Mouse (Mus musculus): ENCODE results near the gene Smoc1. TPM values are rescaled to one million over a fixed set of nuclear protein-coding genes. Genes with fewer than 3 reads are reported as not detected.

Smoc1 gene
- 1.4 and 1.6 TPM in 2 replicates for polyA plus RNA-seq (2015; fragmentation: Nextera tagmentation; extraction: Ambion mirVana)

DNA sequence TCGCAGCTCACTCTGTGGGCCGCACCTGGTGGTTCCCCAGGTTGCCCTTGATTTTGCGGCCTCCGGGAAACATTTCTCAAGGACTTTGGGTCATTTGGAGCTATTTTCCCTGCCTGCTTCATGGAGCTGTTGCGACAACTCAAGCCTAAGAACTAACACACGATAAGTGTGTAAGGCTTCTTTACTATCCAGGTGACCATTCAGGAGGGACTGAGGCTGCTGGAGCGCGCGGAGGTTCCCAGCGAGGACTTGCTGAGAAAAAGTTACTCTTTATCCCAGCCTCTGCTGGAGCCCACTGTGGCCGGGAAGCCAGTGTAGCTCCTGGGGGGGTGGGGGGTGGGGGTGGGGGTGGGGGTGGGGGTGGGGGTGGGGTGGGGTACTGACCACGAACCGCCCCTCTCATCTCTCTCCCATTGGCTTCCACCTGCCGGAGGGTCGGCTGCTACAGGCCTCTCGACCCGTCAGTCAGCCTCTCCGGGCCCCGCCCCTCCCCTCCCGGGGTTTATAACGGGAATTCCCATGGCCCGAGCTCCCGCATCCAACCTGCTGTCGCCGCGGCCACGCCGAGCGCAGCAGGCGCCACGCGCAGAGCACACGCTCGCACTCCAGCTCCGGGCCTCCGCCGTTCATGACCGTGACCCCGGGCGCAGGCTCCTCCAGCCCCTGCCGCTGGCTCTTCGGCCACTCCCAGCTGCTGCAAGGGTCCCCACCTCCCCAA, at the start of gene Smoc1:
Gene Smoc1, plus strand, starts transcription at position 532 of the 718 bp plus-strand sequence.
- peak; percentile 66 for ATAC-seq (ENCODE audit: low read depth)
- 4% methylated on average over 33 of the region's 42 CpGs for WGBS
- Histone ChIP-seq H3K9me3 (ENCODE audit: control insufficient read depth, low read length) (no peaks in the 10 kb centered on the region), H3K27me3 (ENCODE audit: control insufficient read depth, insufficient read depth, low read depth, low read length) (peaks cover 44% of the 10 kb centered on the region), H3K4me2 (ENCODE audit: low read depth, low read length) (peak within 1 kb of the TSS; percentile 87), H3K36me3 (ENCODE audit: control insufficient read depth, insufficient read depth, low read length) (no peaks in the 10 kb centered on the region), H3K9ac (ENCODE audit: low read length) (peak within 1 kb of the TSS; percentile 24; the same call in 1 of the 2 replicates), H3K4me1 (replicated peaks; ENCODE audit: control insufficient read depth, insufficient read depth, low read length) (peaks cover 3% of the 10 kb centered on the region; the same call in 1 of the 2 replicates), H3K4me3 (ENCODE audit: low read length) (peak within 1 kb of the TSS; percentile 54), H3K27ac (ENCODE audit: low read length) (no peak within 1 kb of the TSS)

DNA sequence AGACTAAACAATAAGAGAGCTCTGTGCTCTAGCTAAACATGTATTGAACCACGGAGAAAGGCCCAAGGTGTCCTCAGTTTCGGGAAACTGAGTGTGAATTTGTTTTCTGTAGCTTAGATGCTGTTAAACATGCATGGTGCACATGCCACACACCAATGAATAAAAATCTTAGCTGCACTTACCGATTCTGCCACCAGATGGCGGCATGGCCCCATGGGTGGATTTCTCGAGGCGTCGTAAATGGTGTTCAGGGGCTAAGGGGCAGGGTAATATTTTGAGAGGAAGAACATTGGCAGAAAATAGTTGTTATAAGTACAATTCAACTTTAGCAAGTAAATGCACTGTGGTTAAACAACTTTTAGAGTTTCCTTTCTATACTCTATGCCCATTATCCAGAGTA, 44.3 kb upstream of the Smoc1 start:
- ATAC-seq (ENCODE audit: low read depth) = no peak
- Histone ChIP-seq H3K4me2 (ENCODE audit: low read depth, low read length) (no peak overlapping the region), H3K36me3 (ENCODE audit: control insufficient read depth, insufficient read depth, low read length) (no peaks in the 10 kb centered on the region), H3K4me1 (replicated peaks; ENCODE audit: control insufficient read depth, insufficient read depth, low read length) (no peaks in the 10 kb centered on the region), H3K27me3 (ENCODE audit: control insufficient read depth, insufficient read depth, low read depth, low read length) (no peaks in the 10 kb centered on the region), H3K9me3 (ENCODE audit: control insufficient read depth, low read length) (no peaks in the 10 kb centered on the region), H3K9ac (ENCODE audit: low read length) (no peak overlapping the region), H3K27ac (ENCODE audit: low read length) (no peak overlapping the region), H3K4me3 (ENCODE audit: low read length) (no peak overlapping the region)
- 1% methylated on average over 7 of the region's 7 CpGs for WGBS

DNA sequence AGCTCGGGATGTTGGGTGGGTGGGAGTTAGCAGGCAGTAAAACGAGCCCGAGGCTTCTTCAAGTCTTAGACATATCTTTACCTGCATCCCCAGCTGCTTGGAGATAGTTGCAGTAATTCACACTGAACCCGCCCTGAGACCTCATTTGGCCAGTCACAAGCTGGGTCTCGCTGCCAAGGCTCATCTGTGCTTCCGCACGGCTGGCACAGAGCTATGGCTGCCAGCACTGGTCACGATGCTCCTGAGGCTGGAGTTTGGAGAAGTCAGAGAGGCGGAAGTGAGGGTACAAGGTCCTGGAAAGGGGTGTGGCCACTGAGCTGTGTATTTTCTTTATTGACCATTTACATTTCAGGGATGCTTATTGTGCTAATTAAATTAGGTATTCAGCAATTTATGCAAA, 42.9 kb upstream of the Smoc1 start:
- no peaks in the 10 kb centered on the region for H3K36me3 ChIP-seq (ENCODE audit: control insufficient read depth, insufficient read depth, low read length)
- no peaks in the 10 kb centered on the region for H3K27me3 ChIP-seq (ENCODE audit: control insufficient read depth, insufficient read depth, low read depth, low read length)
- no peaks in the 10 kb centered on the region for H3K4me1 ChIP-seq (replicated peaks; ENCODE audit: control insufficient read depth, insufficient read depth, low read length)
- no peak overlapping the region for H3K27ac ChIP-seq (ENCODE audit: low read length)
- no peak overlapping the region for H3K4me3 ChIP-seq (ENCODE audit: low read length)
- no peak overlapping the region for H3K4me2 ChIP-seq (ENCODE audit: low read depth, low read length)
- H3K9me3 ChIP-seq (ENCODE audit: control insufficient read depth, low read length) = no peaks in the 10 kb centered on the region
- no peak overlapping the region for H3K9ac ChIP-seq (ENCODE audit: low read length)
- ATAC-seq (ENCODE audit: low read depth) = no peak
- 66% methylated on average over 9 of the region's 9 CpGs for WGBS

DNA sequence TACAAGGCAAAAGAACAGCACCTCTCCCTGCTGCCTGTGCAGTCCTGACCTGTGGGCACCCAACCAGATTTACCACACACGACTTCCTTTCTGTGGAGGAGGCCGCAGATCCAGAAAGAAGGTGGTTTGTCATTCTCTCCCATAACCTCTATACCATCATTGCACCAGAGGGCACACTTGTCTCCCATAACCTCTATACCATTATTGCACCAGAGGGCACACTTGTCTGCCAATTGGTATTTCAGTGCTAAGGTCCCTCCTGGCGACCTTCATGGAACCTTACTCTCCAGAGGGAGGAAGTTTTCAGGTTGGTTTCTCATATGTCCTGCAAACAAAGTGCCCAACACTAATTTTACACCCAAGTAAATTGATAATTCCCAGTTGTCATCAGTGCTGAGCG, 40.0 kb upstream of the Smoc1 start:
- no peaks in the 10 kb centered on the region for H3K36me3 ChIP-seq (ENCODE audit: control insufficient read depth, insufficient read depth, low read length)
- 81% methylated on average over 4 of the region's 4 CpGs for WGBS

DNA sequence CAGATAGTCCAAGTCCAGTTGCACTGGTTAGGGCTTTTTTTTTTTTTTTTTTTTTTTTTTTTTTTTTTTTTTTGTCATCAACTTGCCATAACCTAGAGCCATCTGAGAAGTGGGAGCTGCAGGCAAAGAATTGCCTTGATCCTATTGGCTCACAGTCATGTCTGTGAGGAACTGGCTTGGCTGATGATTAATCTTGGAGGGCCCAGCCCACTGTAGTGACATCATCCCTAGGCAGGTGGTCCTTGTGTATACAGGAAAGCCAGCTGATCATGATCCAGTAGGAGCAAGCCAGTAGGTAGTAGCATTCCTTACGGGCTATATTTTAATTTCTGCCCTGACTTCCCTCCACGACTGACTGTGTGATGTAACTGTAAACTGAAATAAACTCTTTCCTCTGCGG, 38.3 kb upstream of the Smoc1 start:
- H3K4me1 ChIP-seq (replicated peaks; ENCODE audit: control insufficient read depth, insufficient read depth, low read length) = no peaks in the 10 kb centered on the region

More for the DNA sequence above, 40.0 kb upstream of the Smoc1 start:
- H3K4me2 ChIP-seq (ENCODE audit: low read depth, low read length) = no peak overlapping the region
- ATAC-seq (ENCODE audit: low read depth) = no peak
- H3K9me3 ChIP-seq (ENCODE audit: control insufficient read depth, low read length) = no peaks in the 10 kb centered on the region
- H3K4me1 ChIP-seq (replicated peaks; ENCODE audit: control insufficient read depth, insufficient read depth, low read length) = no peaks in the 10 kb centered on the region
- no peaks in the 10 kb centered on the region for H3K27me3 ChIP-seq (ENCODE audit: control insufficient read depth, insufficient read depth, low read depth, low read length)
- no peak overlapping the region for H3K4me3 ChIP-seq (ENCODE audit: low read length)
- H3K9ac ChIP-seq (ENCODE audit: low read length) = no peak overlapping the region
- H3K27ac ChIP-seq (ENCODE audit: low read length) = no peak overlapping the region

DNA sequence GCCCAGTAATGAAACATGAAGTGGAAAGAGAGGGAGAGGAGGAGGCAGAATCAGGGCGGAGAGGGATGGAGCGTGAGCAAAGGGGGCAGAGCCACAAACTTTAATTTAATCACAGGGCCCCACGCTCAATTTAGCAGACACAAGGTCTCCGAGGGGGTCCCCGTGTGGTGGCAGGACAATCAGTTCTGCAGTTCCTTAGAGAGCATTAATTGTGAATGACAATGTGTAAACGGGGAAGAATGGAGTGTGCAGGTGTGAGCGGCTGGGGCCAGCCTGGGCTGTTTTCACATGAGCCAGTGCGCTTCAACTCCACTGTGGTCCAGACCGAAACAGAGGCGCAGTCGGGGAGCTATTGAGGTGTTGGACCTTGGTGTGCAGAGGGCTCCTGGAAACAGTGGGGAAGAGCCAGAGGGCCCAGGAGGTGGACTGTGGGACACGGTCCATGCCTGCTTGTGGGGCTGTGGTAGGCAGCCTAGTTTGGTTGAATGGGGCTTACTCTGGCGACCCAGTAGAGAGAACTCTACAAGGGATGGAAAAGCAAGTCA, 35.6 kb upstream of the Smoc1 start:
- Histone ChIP-seq H3K27ac (ENCODE audit: low read length) (no peak overlapping the region), H3K4me2 (ENCODE audit: low read depth, low read length) (no peak overlapping the region), H3K9ac (ENCODE audit: low read length) (no peak overlapping the region), H3K27me3 (ENCODE audit: control insufficient read depth, insufficient read depth, low read depth, low read length) (no peaks in the 10 kb centered on the region), H3K9me3 (ENCODE audit: control insufficient read depth, low read length) (no peaks in the 10 kb centered on the region), H3K36me3 (ENCODE audit: control insufficient read depth, insufficient read depth, low read length) (no peaks in the 10 kb centered on the region), H3K4me3 (ENCODE audit: low read length) (no peak overlapping the region), H3K4me1 (replicated peaks; ENCODE audit: control insufficient read depth, insufficient read depth, low read length) (no peaks in the 10 kb centered on the region)
- WGBS = 83% methylated on average over 13 of the region's 13 CpGs
- no peak for ATAC-seq (ENCODE audit: low read depth)

More for the DNA sequence above, 38.3 kb upstream of the Smoc1 start:
- no peak for ATAC-seq (ENCODE audit: low read depth)
- no peak overlapping the region for H3K4me2 ChIP-seq (ENCODE audit: low read depth, low read length)
- H3K9me3 ChIP-seq (ENCODE audit: control insufficient read depth, low read length) = no peaks in the 10 kb centered on the region
- no peaks in the 10 kb centered on the region for H3K36me3 ChIP-seq (ENCODE audit: control insufficient read depth, insufficient read depth, low read length)
- WGBS = 66% methylated on average over 3 of the region's 3 CpGs
- no peaks in the 10 kb centered on the region for H3K27me3 ChIP-seq (ENCODE audit: control insufficient read depth, insufficient read depth, low read depth, low read length)
- no peak overlapping the region for H3K9ac ChIP-seq (ENCODE audit: low read length)
- no peak overlapping the region for H3K27ac ChIP-seq (ENCODE audit: low read length)
- no peak overlapping the region for H3K4me3 ChIP-seq (ENCODE audit: low read length)

DNA sequence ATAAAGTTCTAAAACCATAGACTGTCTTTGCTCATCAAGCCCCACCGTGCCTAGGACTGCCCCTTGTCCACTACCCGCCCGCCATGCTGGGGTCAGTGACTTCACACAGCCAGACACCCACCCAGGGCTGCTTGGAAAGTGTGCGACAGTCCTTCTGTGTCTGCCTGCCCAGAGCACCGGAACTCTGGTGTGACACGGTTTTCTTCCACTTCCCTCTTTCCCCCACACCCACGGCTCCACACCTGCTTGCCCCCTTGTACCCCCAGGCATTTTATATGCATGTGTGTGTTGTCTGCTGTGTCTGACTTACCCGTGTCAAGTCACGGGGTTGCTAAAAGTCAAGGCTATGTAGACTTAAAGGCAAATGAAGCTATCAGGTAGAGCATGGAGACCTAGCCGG, 34.8 kb upstream of the Smoc1 start:
- Histone ChIP-seq H3K9ac (ENCODE audit: low read length) (no peak overlapping the region), H3K4me2 (ENCODE audit: low read depth, low read length) (no peak overlapping the region), H3K4me3 (ENCODE audit: low read length) (no peak overlapping the region), H3K9me3 (ENCODE audit: control insufficient read depth, low read length) (no peaks in the 10 kb centered on the region), H3K27ac (ENCODE audit: low read length) (no peak overlapping the region), H3K36me3 (ENCODE audit: control insufficient read depth, insufficient read depth, low read length) (no peaks in the 10 kb centered on the region), H3K4me1 (replicated peaks; ENCODE audit: control insufficient read depth, insufficient read depth, low read length) (no peaks in the 10 kb centered on the region), H3K27me3 (ENCODE audit: control insufficient read depth, insufficient read depth, low read depth, low read length) (no peaks in the 10 kb centered on the region)
- WGBS = 75% methylated on average over 10 of the region's 10 CpGs
- no peak for ATAC-seq (ENCODE audit: low read depth)

DNA sequence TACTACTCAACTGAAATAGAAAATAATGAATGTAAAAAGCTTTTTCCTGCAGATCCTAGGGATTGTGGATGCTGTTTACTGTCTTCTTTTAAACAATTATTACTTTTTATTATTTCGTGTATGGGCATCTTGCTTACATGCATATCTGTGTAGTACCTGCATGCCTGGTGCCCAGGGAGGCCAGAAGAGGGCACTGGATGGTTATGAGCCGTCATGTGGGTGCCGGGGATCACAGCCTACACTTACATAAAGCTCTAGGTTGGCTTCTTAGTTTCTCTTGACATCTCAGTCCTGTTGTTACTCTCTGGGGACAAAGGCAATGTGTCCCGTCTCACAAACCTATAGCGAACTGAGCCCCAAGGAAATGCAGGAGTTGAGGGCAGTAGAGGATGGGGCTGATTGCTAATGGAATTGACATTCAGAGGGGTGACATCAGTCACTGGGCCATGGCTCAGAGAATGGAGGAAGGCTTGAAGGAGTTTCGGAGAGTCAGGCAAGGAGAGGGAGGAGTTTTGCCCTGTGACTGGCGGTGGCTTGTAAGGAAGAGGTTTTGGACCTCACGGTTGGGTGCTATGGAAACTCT, 34.0 kb upstream of the Smoc1 start:
- ATAC-seq (ENCODE audit: low read depth) = no peak
- H3K27ac ChIP-seq (ENCODE audit: low read length) = no peak overlapping the region
- H3K27me3 ChIP-seq (ENCODE audit: control insufficient read depth, insufficient read depth, low read depth, low read length) = peaks cover 2% of the 10 kb centered on the region; the same call in 1 of the 2 replicates
- 78% methylated on average over 8 of the region's 8 CpGs for WGBS
- H3K4me3 ChIP-seq (ENCODE audit: low read length) = no peak overlapping the region
- H3K36me3 ChIP-seq (ENCODE audit: control insufficient read depth, insufficient read depth, low read length) = no peaks in the 10 kb centered on the region
- H3K4me2 ChIP-seq (ENCODE audit: low read depth, low read length) = no peak overlapping the region
- no peaks in the 10 kb centered on the region for H3K4me1 ChIP-seq (replicated peaks; ENCODE audit: control insufficient read depth, insufficient read depth, low read length)
- no peak overlapping the region for H3K9ac ChIP-seq (ENCODE audit: low read length)
- H3K9me3 ChIP-seq (ENCODE audit: control insufficient read depth, low read length) = no peaks in the 10 kb centered on the region

DNA sequence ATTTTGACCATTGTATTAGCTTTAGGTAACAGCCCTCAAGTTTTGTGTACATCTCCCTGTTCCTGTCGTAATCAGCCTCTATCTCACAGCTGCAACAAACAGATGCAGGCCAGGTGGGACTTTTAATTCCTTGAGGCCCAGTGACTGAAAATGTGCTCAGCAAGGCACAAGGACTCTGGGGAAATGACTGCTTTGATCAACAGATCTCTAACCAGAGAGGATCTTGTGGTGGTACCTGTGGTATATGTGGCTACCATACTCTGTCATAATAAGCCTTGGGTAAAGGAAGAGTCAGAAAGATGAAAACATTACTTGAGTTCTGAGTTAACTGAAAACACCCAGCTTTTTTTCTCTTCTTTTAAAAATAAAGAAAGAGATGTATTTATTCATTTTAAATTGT, 32.8 kb upstream of the Smoc1 start:
- H3K36me3 ChIP-seq (ENCODE audit: control insufficient read depth, insufficient read depth, low read length) = no peaks in the 10 kb centered on the region
- no peak for ATAC-seq (ENCODE audit: low read depth)
- no peak overlapping the region for H3K4me3 ChIP-seq (ENCODE audit: low read length)
- 78% methylated on average over 1 of the region's 1 CpGs for WGBS
- H3K27ac ChIP-seq (ENCODE audit: low read length) = no peak overlapping the region
- peaks cover 8% of the 10 kb centered on the region for H3K27me3 ChIP-seq (ENCODE audit: control insufficient read depth, insufficient read depth, low read depth, low read length)
- no peak overlapping the region for H3K4me2 ChIP-seq (ENCODE audit: low read depth, low read length)
- no peak overlapping the region for H3K9ac ChIP-seq (ENCODE audit: low read length)
- H3K4me1 ChIP-seq (replicated peaks; ENCODE audit: control insufficient read depth, insufficient read depth, low read length) = no peaks in the 10 kb centered on the region; the same call in 1 of the 2 replicates
- H3K9me3 ChIP-seq (ENCODE audit: control insufficient read depth, low read length) = no peaks in the 10 kb centered on the region

Measured in lung, embryonic 16.5 days (tissue).